Mouse (Mus musculus): ENCODE data around the gene Hibch.

DNA sequence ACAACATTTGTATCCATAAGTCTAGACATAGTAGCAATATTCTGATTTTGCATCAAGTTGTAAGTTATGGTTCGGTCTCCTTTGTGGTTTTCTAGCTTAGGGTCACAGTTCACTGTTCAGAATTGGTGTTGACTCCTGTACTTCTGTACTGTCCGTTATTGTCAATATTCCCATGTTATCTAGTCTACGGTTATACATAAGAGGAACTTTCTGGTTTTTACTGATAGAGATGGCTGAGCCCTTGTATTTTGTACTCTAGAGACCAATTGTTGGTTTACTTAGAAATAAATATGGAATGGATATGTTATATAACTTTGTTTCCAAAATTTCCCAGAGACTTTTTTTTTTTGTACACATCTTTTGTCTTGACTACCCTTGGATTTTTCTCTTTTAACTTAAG lies 21.3 kb downstream of the Hibch start:
- TF ChIP-seq POLR2A (IDR thresholded peaks at IDR 0.05; ENCODE audit: control insufficient read depth, extremely low read depth, insufficient read depth, low read length, poor library complexity) (no peak), CTCF (IDR thresholded peaks at IDR 0.05; ENCODE audit: borderline replicate concordance, control insufficient read depth, extremely low read depth, insufficient read depth, low read length, poor library complexity) (no peak)

All from thymus, adult 2 months (tissue).